Mouse (Mus musculus): Measurements from ENCODE around the gene Rassf10.

DNA sequence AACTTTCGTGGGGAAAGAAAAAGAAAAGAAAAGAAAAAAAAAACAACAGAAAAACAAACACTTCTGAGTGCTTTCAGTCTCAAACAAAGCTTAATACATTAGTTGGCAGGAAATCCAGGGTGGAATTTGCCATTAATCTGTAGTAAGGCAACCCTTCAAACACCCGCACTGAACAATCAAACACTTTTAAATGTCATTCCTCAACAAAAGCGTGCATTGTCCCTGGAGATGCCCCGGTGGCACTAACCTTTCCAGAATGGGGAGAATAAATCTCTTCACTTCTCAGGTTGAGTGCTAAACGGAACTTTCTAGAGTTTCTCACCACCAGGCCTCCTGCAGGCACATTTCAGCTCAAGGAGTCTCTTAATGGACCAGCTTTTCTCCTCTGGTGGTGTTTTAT is 29.6 kb downstream of the Rassf10 start:
- TF ChIP-seq GATA1 (IDR thresholded peaks at IDR 0.05; ENCODE audit: borderline replicate concordance, low read length): no peak
- TF ChIP-seq FLI1 (IDR thresholded peaks at IDR 0.05; ENCODE audit: low read length): no peak
